Mouse (Mus musculus) erythroblast, adult 5-6 weeks (primary cell): ENCODE data around the gene Wtap. TPM values are rescaled to one million over a fixed set of nuclear protein-coding genes. Genes with fewer than 3 reads are reported as not detected.

Source experiments
- total RNA-seq, 2 experiments: library from RNA; stranded (forward) in 1 of 2; stranded (reverse) in 1 of 2; fragments of 150-400 nt in 1 of 2; fragments of 200-764, 138-1000 nt in 1 of 2; gene quantifications; 2 replicates each; pipeline versions ENCODE4 v1.2.3 to v1.2.4; 2015 to 2017; ENCODE audit warnings: low replicate concordance in 2 of 2

Wtap gene
- total RNA-seq, 2 experiments from 2014 or later = 36.1 to 37.9 TPM

Other genes with a start within 250 kb of the Wtap start
- 0.96 and 3.3 TPM in 2 replicates for gene Igf2r, start 224.5 kb downstream of the Wtap start, total RNA-seq (2015; ENCODE audit: low replicate concordance)
- gene Igf2r, start 224.5 kb downstream of the Wtap start, total RNA-seq (2017; ENCODE audit: low replicate concordance) = 4.9 TPM in 2 replicates
- gene Mas1, start 126.0 kb downstream of the Wtap start, total RNA-seq (2015; ENCODE audit: low replicate concordance) = not detected in 2 replicates
- gene Mas1, start 126.0 kb downstream of the Wtap start, total RNA-seq (2017; ENCODE audit: low replicate concordance) = not detected in 2 replicates
- not detected in 2 replicates for gene Mrgprh, start 118.1 kb downstream of the Wtap start, total RNA-seq (2015; ENCODE audit: low replicate concordance)
- gene Mrgprh, start 118.1 kb downstream of the Wtap start, total RNA-seq (2017; ENCODE audit: low replicate concordance) = not detected in 2 replicates
- not detected in 2 replicates for gene Pnldc1, start 83.9 kb downstream of the Wtap start, total RNA-seq (2015; ENCODE audit: low replicate concordance)
- not detected in 2 replicates for gene Pnldc1, start 83.9 kb downstream of the Wtap start, total RNA-seq (2017; ENCODE audit: low replicate concordance)
- 98.2 and 107 TPM in 2 replicates for gene Tcp1, start 78.5 kb downstream of the Wtap start, total RNA-seq (2015; ENCODE audit: low replicate concordance)
- 117 and 145 TPM in 2 replicates for gene Tcp1, start 78.5 kb downstream of the Wtap start, total RNA-seq (2017; ENCODE audit: low replicate concordance)
- gene Mrpl18, start 77.8 kb downstream of the Wtap start, total RNA-seq (2015; ENCODE audit: low replicate concordance) = 44.4 and 51.4 TPM in 2 replicates
- 33.6 and 46.0 TPM in 2 replicates for gene Mrpl18, start 77.8 kb downstream of the Wtap start, total RNA-seq (2017; ENCODE audit: low replicate concordance)
- not detected in 2 replicates for gene Acat3, start 53.6 kb downstream of the Wtap start, total RNA-seq (2015; ENCODE audit: low replicate concordance)
- not detected in 2 replicates for gene Acat3, start 53.6 kb downstream of the Wtap start, total RNA-seq (2017; ENCODE audit: low replicate concordance)
- 1.0 and 3.1 TPM in 2 replicates for gene Acat2, start 33.4 kb downstream of the Wtap start, total RNA-seq (2015; ENCODE audit: low replicate concordance)
- gene Acat2, start 33.4 kb downstream of the Wtap start, total RNA-seq (2017; ENCODE audit: low replicate concordance) = 5.2 and 7.1 TPM in 2 replicates
- gene Sod2, start 12.7 kb upstream of the Wtap start, total RNA-seq (2015; ENCODE audit: low replicate concordance) = 22.2 and 45.7 TPM in 2 replicates
- gene Sod2, start 12.7 kb upstream of the Wtap start, total RNA-seq (2017; ENCODE audit: low replicate concordance) = 8.3 and 21.9 TPM in 2 replicates
- gene Gpr31b, start 58.1 kb upstream of the Wtap start, total RNA-seq (2015; ENCODE audit: low replicate concordance) = 1.0 TPM in 1 of 2 replicates, not detected in the other
- not detected in 2 replicates for gene Gpr31b, start 58.1 kb upstream of the Wtap start, total RNA-seq (2017; ENCODE audit: low replicate concordance)
- gene Tcp10b, start 66.9 kb upstream of the Wtap start, total RNA-seq (2015; ENCODE audit: low replicate concordance) = not detected in 2 replicates
- gene Tcp10b, start 66.9 kb upstream of the Wtap start, total RNA-seq (2017; ENCODE audit: low replicate concordance) = 0.14 and 1.6 TPM in 2 replicates
- gene Unc93a, start 137.6 kb upstream of the Wtap start, total RNA-seq (2015; ENCODE audit: low replicate concordance) = not detected in 2 replicates
- gene Unc93a, start 137.6 kb upstream of the Wtap start, total RNA-seq (2017; ENCODE audit: low replicate concordance) = not detected in 2 replicates
- gene Smok2a, start 227.0 kb upstream of the Wtap start, total RNA-seq (2015; ENCODE audit: low replicate concordance) = not detected in 2 replicates
- gene Smok2a, start 227.0 kb upstream of the Wtap start, total RNA-seq (2017; ENCODE audit: low replicate concordance) = not detected in 2 replicates
- gene Smok2b, start 236.1 kb upstream of the Wtap start, total RNA-seq (2015; ENCODE audit: low replicate concordance) = not detected in 2 replicates
- gene Smok2b, start 236.1 kb upstream of the Wtap start, total RNA-seq (2017; ENCODE audit: low replicate concordance) = 1.4 TPM in 1 of 2 replicates, not detected in the other